Mouse (Mus musculus) forelimb bud, embryonic 11.5 days (tissue): ENCODE data around the gene Trim39.
A peak's percentile ranks its signal among the peaks of the same experiment; 100 is the strongest.
"Not testable (repeated sequence)": the region's sequence is repeated elsewhere in the genome, so short reads cannot be mapped to it uniquely, and the experiment has no call there.

Experiments
- DNase-seq: peaks from one replicate; pipeline ENCODE4 v3.0.0-alpha.2; 2012; ENCODE audit warnings: low read depth, low spot score

Trim39 gene

DNA sequence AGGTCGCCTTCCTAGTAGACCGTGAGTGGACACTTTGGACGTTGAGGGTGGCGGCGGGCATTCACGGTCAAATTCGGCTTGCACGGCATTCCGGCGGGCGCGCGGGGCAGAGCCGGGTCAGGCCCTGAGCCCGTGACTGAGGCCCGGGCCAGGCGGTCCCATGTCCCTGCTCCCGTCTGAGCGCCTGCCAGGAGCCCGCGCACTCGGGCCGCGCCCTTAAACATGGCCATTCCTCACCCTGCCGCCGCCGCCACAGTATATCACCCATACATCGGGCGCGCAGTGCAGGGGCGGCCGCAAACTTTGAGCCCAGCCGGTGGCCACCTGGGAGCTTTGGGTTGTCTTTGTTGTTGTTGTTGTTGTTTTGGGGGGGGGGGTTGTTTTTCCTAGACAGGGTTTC is 23.2 kb downstream of the Trim39 start:
- DNase-seq, result no peak

DNA sequence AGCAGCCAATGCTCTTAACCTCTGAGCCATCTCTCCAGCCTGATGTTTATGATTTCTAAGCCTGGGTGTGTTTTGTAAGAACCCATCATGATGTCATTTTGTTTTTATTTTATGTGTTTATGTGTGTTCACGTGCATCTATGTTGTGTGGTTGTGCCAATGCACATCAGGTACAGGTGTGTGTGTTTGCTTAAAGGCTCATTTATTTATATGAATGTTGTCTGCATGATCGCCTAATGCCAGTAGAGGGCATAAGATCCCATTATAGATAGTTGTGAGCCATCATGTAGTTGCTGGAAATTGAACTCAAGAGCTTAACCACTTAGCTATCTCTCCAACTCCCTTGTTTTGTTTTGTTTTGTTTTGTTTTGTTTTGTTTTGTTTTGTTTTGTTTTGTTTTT is 26.3 kb downstream of the Trim39 start:
- no peak for DNase-seq

DNA sequence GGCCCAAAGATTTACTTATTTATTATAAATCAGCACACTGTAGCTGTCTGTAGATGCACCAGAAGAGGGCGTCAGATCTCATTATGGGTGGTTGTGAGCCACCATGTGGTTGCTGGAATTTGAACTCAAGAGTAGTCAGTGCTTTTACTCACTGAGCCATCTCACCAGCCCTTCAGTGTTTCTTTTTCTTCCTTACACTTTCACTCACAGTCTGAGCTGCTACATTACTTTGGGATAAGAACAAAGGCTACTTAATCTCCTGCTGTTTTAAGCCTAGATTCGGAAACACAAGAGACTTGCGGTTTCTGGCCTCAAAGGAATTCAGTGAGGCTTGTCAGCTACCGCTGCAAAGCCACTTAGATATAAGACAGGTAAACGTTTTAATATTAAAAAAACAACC is 28.0 kb downstream of the Trim39 start:
- DNase-seq, result no peak

DNA sequence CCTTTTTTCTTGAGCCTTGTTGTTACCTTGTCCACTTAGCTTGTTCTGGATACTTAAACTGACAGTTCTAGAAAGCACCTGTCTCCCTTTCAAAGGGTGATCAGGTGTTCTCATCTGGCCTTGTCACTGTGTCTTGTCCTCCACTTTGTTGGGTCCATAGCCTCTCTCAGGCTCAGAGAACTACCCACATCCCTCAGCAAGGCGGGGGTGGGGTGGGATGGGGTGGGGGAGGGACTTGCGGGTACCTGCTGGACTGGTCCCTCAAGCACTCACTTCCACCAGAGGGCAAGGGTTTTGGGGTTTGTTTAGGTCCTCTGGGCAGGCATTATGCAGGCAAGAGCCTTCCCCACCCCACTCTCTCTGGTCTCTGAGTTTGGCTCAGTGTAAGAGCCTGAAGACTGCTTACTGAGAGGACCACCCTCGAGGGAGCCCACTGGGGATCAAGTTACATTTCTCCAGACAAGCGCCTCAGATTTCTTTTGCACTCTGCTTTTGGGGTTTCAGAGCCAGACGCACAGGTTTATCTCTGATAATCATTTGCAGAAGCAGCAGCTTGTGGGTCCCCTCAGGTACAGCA is 31.3 kb downstream of the Trim39 start:
- peak; percentile 36 for DNase-seq

DNA sequence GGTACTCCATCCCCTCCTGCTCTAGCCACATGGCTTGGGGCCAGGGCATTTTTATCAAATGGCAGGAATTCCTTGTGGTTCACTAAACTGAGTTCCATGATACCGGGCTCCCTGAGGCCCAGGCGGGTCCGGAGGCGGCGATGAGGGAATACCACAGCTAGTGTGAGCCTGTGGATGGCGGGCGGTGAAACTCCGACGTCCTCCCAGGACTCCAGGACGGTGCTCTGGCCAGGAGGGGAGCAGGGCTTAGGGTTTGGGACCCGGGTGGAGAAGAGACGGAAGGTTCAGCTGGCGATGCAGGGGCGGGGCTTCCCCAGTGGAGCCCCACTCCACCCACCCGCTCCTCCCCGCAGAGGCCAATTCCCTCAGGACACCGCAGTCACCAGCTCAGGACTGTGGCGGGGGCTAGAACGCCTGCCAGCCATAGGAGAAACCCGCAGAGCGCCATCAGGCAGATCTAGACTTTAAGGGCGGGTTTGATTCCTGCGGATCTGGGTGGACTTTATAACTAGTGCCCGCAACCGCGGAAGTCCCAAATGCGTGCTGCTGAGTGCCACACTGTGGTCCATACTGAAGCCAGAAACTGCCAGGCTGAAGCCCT is 34.6 kb downstream of the Trim39 start:
- DNase-seq, result no peak

DNA sequence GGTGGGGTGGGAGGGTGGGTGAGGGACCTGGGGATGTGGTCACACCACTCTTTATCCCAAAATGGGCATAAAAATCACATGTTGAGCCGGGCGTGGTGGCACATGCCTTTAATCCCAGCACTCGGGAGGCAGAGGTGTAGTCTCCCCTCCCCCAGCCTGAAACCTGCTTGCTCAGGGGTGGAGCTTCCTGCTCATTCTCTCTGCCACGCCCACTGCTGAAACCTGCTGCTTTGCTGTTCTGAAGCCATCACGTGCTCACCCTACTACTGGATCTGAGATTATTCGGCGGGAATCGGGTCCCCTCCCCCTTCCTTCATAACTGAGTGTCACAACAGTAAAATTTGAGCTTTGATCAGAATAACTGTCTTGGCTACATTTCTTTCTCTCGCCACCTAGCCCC is 36.7 kb downstream of the Trim39 start:
- not testable (repeated sequence) for DNase-seq

DNA sequence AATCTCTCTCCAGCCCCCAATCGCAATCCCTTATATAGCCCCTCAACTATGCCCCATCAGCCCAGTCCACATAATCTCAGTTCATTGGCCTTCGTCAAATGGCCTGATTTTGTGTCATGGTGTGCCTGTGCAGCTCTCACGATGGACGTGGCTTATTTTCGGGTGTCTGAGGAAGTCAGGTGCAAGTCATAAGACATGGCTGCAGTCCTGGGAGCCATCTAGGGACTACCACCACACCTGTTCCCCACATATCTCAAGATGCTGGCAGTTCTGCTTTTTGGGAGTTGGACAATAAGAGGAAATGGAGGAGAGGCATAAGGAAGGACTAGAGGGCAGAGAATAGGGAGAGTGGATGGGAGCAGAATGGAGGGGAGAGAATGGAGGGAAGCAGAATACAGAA is 38.5 kb downstream of the Trim39 start:
- no peak for DNase-seq

DNA sequence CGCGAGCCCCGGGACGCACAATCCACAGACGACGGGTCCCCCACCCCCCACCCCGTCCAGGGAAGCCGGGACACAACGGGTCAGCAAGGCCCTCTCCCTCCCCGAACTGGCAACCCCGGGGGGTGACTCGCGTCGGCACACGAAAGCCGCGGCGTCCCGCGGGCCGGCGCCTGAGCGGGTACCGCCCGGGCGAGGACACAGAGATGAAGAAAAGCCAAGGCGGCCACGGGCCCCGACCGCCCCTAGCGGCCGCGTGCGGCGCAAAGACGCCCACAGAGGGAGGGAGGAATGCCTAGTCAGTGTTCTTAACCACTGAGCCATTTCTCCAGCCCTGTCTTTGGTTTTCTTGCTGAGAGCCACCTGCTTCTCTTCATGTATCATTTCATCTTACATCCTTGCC is 40.7 kb downstream of the Trim39 start:
- DNase-seq, result peak; percentile 100

DNA sequence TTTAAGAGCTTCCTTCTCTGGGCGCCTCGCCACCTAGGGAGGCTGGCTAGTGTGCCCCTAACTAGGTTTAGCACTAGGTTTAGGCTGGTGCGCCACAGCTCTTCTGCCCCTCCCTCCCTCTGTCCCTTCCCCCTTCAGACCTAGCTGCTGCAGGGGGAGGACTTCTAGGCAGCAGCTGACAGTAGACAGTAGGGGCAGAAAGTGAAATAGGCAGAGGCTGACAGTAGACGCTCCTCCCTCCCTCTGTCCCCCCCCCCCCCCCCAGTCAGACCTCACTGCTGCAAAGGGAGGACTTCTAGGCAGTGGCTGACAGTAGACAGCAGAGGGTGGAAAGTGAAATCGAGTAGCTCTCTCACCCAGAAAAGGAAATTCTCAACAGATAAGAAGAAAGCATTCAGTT is 43.0 kb downstream of the Trim39 start:
- DNase-seq, result no peak

DNA sequence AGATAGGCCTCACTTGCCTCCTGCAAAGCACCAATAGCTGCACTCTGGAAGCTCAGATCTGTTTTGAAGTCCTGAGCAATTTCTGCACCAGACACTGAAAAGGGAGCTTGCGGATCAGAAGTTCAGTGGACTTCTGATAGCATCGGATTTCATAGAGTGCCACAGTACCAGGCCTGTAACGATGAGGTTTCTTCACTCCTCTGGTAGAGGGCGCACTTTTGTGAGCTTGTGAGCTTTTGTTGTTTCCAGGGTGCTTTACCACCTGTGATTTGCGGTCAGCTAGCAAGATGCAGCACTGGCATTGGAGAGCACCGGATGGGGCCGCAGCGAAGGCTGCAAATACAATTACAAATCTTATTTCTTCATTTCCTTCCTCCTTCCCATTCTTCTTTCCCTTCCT is 45.1 kb downstream of the Trim39 start:
- no peak for DNase-seq

DNA sequence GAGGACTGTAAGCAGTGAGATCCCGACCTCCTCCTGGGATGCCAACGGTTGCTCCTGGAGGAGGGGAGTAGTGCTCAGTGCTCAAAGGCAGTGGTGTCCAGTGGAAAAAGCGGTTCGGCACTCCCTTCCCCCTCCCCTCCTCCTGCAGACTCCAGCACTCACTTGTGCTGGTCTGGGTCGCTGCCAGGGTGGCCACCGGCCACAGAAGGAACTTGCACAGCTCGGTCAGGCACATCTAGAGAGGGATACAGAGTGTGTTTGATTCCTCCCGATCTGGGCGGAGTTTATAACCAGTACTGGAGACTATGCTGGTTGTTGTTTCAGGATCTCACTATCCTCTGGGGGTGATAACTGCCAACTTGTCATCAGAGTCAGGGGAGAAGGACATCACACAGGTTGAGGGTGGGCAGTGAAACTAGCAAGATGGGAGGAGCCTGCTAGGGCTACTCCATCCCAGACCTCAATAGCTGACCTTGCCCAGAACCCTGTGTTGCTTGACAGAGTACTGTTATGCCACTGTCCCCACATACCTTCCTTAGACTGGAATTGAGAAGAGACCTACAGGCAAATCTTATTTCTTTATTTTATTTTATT is 46.7 kb downstream of the Trim39 start:
- DNase-seq, result no peak

DNA sequence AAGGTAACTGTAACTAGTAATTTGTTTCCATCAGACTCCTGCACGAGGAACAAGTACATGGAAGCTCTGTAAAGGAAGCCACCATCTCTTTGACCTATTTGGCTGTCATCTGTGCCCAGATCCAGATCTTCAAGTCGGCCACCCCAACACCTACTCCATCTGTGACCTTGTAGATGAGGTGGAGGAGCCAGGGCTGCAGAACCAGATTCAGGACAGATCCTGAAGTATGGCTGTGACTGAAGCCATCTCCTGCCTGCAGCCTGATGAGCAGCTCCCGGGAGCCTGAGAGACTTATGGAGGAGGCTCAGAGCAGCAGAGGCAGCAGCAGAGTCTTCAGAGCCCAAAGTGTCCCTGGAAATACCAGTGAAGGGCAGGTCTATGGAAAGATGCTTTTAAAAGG is 47.6 kb downstream of the Trim39 start:
- DNase-seq, result no peak

DNA sequence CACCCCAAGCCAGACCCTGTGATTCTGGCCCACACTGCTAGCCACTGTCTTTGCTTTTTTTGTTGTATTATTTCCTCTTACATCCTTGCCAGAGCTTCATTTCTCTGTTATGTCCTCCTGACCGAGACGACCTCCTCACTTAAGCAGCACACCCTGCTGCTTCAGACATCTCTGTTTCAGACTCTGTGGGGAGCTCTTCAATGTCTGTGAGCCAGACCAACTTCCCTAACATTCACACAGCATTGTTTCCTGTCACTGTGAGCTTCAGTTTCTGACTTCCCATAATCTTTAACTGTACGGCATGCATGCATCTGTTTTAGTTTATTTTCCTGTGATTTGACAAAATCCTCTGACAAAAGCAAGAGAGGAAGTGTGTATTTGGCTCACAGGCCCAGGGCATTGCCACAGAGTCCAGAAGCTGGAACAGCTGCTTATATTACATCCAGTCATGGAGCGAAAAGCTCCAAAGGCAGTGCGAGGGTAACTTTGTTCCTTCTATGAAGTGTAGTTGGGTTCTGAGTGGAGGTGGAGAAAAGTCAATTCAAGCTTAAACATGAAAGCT is 53.4 kb downstream of the Trim39 start:
- no peak for DNase-seq

DNA sequence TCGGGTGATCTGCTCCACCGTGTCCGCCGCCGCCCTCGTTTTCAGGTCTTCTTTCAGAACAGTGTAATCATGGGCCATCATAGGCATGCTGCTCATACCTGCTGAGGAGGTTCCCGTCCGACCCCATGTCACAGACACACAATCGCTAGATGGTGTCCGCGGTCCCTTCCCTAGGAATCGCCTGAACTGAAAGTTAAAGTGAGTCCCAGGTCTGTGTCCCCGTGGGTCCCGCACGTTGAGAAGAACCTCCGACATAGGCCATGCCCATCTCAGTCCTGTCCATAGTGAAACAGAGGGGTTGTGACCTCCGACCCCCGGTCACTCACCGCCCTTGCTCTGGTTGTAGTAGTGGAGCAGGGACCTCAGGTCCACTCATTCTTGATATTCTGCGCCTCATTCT is 56.5 kb downstream of the Trim39 start:
- no peak for DNase-seq
